Mouse (Mus musculus): ENCODE measurements around the gene Eif3j1. TPM values are rescaled to one million over a fixed set of nuclear protein-coding genes. Genes with fewer than 3 reads are reported as not detected.
A peak's percentile ranks its signal among the peaks of the same experiment; 100 is the strongest.
"Not testable (repeated sequence)": the region's sequence is repeated elsewhere in the genome, so short reads cannot be mapped to it uniquely, and the experiment has no call there.

Eif3j1 gene
- total RNA-seq, 2 experiments from 2014 or later = 16.9 to 18.7 TPM

DNA sequence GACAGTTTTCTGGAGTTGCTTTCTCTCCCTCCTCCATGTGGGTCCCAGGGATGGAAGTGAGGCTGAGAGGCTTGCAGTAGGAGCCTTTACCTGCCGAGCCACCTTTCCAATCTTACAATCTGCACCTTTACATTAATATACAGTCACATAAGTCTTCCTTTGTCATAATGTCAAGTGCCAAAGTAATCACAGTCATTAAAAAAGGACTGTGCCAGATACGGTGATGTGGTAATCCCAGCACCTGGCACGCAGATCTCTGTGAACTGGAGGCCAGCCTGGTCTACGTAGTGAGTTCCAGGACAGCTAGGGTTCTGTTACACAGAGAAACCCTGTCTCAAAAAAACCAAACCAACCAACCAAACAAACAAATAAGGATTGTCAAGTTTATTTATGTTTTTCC is 65.5 kb downstream of the Eif3j1 start:
- no peak for DNase-seq (ENCODE audit: low spot score in 2 of 2)

DNA sequence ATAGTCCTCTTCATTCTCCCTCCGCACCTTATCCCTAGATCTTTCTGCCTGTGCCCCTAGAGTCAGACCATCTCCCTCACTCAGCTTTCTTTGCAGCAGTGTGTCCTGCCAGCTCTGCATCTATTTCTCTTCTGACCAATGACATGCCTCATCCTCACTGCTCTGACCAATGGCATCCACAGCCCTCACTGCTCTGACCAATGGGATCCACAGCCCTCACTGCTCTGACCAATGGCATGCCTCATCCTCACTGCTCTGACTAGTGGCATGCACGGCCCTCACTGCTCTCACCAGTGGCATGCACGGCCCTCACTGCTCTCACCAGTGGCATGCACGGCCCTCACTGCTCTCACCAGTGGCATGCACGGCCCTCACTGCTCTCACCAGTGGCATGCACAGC is 69.3 kb downstream of the Eif3j1 start:
- not testable (repeated sequence) for DNase-seq (ENCODE audit: low spot score in 2 of 2)

DNA sequence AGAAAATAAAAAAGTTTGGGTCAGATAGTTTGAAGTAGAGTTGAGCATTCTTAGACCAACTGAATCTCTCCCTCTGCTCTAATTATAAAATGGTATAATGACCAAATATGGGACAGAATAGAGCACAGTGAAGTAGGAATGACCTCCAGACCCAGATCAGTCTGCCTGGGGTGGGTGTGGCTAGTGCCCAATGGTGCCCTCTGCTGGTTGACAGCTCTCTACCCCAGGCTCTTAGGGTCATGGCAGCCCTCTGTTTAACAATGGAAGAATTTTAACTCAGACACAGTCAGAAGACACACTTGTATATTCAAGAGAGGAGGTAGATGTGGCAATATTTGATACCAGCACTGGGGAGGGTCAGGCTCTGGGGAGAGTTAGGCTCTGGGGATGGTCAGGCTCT is 73.7 kb downstream of the Eif3j1 start:
- peak in 1 of 2 experiments; percentile 22 for DNase-seq (ENCODE audit: low spot score in 2 of 2)

Small RNAs within 50 kb of the gene (microRNA-seq; reads per million reads assigned to microRNA genes)
- gene Gm47314 (ENCODE audit: borderline number of aligned reads in 2 of 2) = 0 reads per million in 2 experiments

Other genes starting within 250 kb of the Eif3j1 start
- 100 to 1,000 TPM in 1 of 2 experiments, 10 to 100 TPM in 1; 44.7 to 195 TPM for gene Frmd5, start 221.5 kb upstream of the Eif3j1 start, total RNA-seq (2021)
- 10 to 100 TPM; 35.8 to 49.0 TPM for gene Casc4, start 161.6 kb upstream of the Eif3j1 start, total RNA-seq (2021)
- gene Ctdspl2, start 72.5 kb upstream of the Eif3j1 start, total RNA-seq (2021) = 10 to 100 TPM; 19.8 to 25.4 TPM
- gene Mageb3, start 72.5 kb upstream of the Eif3j1 start, total RNA-seq (2021) = not detected
- 10 to 100 TPM; 16.1 to 17.9 TPM for gene Spg11, start 89.8 kb downstream of the Eif3j1 start, total RNA-seq (2021)
- gene B2m, start 119.1 kb downstream of the Eif3j1 start, total RNA-seq (2021) = 1,000 to 10,000 TPM in 1 of 2 experiments, 100 to 1,000 TPM in 1; 825 to 1,833 TPM
- gene Trim69, start 132.2 kb downstream of the Eif3j1 start, total RNA-seq (2021) = under 1 TPM in 1 of 2 experiments, not detected in 1; 0.16 TPM
- gene Patl2, start 157.6 kb downstream of the Eif3j1 start, total RNA-seq (2021) = not detected
- not detected for gene Terb2, start 157.7 kb downstream of the Eif3j1 start, total RNA-seq (2021)
- gene Sord, start 206.2 kb downstream of the Eif3j1 start, total RNA-seq (2021) = 10 to 100 TPM; 68.2 to 83.0 TPM

Measured in adrenal gland, adult 18-20 months (tissue).